Mouse (Mus musculus): ENCODE results near the gene Myl4. TPM values are rescaled to one million over a fixed set of nuclear protein-coding genes. Genes with fewer than 3 reads are reported as not detected.

The Myl4 gene
- total RNA-seq, 2 experiments from 2014 or later: 2.3 to 3.0 TPM

DNA sequence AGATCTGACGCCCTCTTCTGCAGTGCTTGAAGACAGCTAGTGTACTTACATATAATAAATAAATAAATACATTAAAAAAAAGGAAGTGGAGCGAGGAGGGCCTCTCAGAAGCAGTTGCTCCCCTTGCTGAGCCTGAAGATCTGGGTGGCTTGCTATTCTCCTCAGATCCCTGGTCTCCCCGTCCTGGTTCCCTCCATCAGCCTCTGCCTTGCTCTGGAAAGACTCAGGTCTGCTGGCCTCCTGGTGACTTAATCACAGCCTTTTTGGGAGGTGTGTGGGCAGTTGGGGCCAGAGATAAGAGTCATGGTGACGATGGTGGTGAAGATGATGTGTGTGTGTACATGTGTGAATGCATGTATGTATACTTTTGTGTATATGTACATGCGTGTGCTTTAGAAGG, 78.1 kb downstream of the Myl4 start:
- DNase-seq (ENCODE audit: low spot score in 2 of 2): no peak

DNA sequence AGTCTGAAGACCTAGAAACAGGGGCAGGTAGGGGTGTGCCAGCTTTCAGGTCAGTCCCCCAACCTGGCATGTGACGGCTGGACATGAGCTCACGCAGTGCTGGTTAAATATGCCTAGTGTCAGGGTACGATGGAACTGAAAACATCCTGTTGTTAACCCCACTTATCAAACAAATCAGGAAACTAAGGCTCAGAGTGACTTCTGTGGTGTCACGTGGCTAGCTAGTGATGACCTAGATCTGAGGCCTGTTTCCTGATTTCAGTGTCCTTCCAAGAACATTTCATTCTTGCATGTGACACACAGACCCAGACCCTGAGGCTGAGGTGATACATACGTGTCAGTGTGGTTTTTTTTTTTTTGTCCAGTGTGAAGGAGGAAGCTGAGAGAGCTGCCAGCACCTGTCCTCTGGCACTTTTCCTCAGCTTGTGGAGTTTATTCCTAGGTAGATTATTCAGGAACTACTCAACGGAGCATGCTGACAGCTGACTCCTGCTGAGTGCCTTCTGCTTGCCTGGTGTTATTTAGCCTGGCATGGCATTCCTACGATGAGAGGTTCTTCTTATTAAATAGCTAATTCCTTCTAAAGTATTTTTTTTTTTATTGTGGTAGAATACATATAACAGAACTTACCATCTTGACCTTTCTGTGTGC, 79.8 kb downstream of the Myl4 start:
- no peak for DNase-seq (ENCODE audit: low spot score in 2 of 2)

DNA sequence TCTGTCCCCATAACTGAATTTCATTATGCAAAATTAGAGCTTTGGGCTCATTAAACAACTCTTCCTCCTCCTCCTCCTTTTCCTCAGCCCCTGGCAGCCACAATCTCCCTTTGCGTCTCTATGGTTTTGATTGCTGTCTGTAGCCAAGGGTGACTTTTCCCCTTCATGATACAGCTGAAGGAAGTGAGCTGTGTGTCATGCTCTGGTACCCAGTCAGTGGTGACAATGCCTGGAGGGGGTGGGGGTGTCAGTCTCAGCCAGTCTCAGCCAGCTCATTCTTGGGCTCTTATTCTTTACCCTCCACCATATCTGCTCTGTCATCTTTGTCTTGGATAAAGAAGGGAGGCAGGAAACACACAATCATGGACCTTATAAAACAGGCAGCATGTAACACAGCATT, 80.8 kb downstream of the Myl4 start:
- DNase-seq (ENCODE audit: low spot score in 2 of 2): no peak

DNA sequence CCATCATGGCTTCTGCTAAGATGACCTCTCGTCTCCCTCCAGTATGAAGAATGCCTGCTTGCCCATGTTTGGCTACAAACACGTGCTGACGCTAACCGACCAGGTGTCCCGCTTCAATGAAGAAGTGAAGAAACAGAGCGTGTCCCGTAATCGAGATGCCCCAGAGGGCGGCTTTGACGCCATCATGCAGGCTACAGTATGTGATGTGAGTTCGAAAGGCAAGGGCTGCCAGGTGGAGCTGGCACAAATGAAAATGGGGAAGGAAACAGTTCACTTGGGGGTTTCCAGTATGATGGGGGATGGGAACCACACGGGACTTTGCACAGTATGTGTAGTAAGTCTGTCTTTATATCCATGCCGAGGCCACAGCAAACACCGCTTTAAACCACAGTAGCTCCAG, 86.5 kb downstream of the Myl4 start:
- DNase-seq (ENCODE audit: low spot score in 2 of 2): no peak

DNA sequence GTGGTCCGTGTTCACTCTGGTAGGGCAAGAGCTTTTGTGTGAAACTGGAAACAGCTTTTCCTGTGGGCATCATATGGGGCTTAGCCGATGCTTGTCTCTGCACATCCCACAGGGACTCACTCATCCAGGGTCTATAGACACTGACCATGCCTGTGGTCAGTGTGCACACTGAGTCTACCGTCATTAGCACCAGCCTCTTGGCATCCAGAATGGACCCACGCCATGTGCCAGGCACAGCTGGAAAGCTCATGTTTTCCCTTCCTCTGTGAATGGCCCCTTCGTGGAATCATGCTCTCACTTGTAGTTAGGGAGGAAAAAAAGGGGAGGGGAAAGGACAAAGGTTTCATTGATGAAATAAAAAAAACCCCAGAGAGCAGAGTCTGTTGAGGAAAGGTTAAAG, 87.5 kb downstream of the Myl4 start:
- DNase-seq (ENCODE audit: low spot score in 2 of 2): no peak

DNA sequence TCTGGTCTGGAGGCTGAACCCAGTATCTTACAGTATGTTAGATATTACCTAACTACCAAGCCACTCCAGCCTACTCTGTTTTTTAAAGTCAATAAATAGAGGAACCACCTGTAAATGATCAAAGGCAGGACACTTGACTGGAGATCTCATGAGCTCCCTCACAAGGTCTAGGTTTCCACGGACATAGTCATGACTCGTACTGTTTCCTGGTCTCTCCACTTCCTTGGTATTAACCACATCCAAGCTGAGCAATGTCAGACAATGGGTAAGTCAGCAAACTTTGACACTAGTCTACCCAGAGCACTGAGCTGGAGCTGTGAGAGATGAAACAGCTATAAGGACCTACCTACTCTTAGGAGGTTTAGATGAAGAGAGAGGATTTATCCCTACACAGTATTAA, 88.4 kb downstream of the Myl4 start:
- no peak for DNase-seq (ENCODE audit: low spot score in 2 of 2)

DNA sequence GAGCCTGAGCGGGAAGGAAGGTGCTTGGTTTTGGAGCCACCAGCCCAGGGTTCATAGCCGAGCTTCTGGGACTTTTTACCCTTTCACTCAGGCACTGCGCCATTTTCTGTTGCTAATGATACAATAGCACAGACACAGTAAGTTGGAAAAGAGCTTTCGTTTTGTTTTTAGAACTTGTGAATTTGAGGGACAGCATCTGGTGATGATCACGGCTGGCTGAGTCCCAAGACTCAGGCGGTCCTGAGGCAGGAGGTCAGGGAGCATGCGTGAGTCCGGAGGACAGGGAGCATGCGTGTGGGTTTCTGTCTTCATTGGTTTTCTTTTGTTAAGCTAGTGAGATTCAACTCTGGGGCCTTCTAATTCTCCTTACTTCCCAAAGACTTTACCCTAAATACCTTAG, 89.2 kb downstream of the Myl4 start:
- DNase-seq (ENCODE audit: low spot score in 2 of 2): no peak

DNA sequence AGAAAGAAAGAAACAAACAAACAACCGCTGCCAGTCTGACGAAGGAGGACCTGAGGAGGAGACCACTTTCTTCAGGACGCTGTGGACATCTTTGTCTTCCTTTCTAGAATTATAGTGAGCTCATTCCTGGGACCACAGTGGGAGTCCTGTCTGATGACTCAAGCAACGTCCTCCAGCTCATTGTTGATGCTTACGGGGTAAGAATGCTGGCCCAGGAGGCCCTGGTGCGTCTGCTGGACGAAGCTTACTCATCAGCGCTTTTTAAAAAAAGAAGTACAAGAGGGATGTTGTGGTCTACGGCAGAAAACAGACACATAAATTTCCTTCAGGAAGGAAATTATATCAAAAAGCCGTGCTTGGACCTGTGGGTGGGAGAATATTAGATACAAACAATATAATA, 90.4 kb downstream of the Myl4 start:
- DNase-seq (ENCODE audit: low spot score in 2 of 2): no peak

DNA sequence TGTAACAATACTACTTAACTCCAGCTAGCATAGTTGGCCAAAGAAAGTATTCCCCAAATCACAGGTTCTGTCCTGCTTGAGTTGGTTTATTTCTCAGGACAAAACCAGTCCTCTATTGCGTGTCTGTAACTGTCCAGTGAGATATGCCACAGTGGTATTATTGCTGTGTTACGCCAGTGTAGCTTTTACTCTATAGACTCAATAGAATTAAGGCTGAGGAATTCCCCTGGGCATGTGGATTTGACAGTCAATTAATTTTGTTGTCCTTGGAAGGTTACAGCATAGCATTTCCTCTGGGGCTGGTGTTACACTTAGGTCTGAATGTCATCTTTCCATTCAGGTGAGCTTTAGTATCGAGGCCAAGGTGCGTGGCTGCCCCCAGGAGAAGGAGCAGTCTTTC, 92.8 kb downstream of the Myl4 start:
- no peak for DNase-seq (ENCODE audit: low spot score in 2 of 2)

Other genes with a start within 250 kb of the Myl4 start
- 10 to 100 TPM; 71.2 to 72.1 TPM for gene Kansl1, start 81.8 kb upstream of the Myl4 start, total RNA-seq (2021)
- 10 to 100 TPM; 53.2 to 57.7 TPM for gene Cdc27, start within 50 bp of the Myl4 start, total RNA-seq (2021)
- 1 to 10 TPM; 1.1 to 1.2 TPM for gene Itgb3, start 57.3 kb downstream of the Myl4 start, total RNA-seq (2021)
- under 1 TPM; 0.33 to 0.47 TPM for gene Gm11639, start 135.0 kb downstream of the Myl4 start, total RNA-seq (2021)